Mouse (Mus musculus): ENCODE data around the gene Runx1. TPM values are rescaled to one million over a fixed set of nuclear protein-coding genes. Genes with fewer than 3 reads are reported as not detected.

The Runx1 gene
- polyA plus RNA-seq, 1 experiment from 2014 or later: 5.1 TPM

DNA sequence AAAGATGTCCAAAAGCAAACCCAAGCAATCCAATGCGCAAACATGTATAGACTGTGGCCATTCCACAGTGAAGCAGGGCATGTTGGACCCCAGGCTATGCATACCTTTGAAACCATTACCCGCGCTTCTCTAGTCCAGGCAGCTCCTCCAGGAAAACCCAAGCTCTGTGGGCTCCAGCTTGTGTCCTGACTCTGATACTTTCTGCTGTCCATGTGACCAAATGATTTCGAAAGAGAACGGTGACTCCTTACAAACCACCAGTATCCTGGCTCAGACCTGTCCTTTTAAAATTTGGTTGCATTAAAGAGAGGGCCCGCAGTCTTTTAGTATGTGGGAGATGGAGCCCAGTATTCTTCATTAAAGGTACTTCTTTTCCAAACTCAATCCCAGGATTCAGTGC is 234.2 kb downstream of the Runx1 start:
- no peak overlapping the region; the same call in 1 of the 2 replicates for H3K4me2 ChIP-seq (replicated peaks)
- 70% methylated on average over 6 of the region's 6 CpGs for WGBS
- no peaks in the 10 kb centered on the region for H3K36me3 ChIP-seq
- no peaks in the 10 kb centered on the region for H3K27me3 ChIP-seq
- no peak for ATAC-seq (ENCODE audit: low FRiP score, low read depth)
- no peak overlapping the region for H3K27ac ChIP-seq
- no peak overlapping the region for H3K4me3 ChIP-seq
- no peak overlapping the region for H3K9ac ChIP-seq
- peaks cover 14% of the 10 kb centered on the region for H3K4me1 ChIP-seq
- no peaks in the 10 kb centered on the region for H3K9me3 ChIP-seq

DNA sequence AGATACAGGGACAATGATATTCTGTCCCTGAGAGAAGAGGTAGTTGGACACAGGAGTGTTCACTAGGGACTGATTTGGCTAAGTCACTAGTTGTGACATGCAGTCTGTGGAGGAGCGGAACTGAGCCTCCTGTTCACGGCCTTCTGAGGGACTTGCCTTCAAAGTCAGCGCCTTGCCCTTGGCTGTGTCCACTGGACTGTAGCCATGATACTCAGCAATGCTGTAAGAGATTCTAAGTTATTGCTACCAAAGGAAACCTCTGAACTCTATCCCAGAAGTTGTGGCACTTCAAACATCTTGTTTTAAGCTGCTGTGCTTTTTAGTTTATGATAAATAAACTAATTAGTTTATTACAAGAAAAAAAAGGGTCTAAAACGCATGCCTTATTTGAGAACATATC is 238.1 kb downstream of the Runx1 start:
- peaks cover 14% of the 10 kb centered on the region for H3K4me1 ChIP-seq
- no peaks in the 10 kb centered on the region for H3K27me3 ChIP-seq
- H3K4me3 ChIP-seq: no peak overlapping the region
- H3K36me3 ChIP-seq: no peaks in the 10 kb centered on the region
- no peak overlapping the region for H3K4me2 ChIP-seq (replicated peaks)
- no peak for ATAC-seq (ENCODE audit: low FRiP score, low read depth)
- H3K9me3 ChIP-seq: no peaks in the 10 kb centered on the region
- H3K27ac ChIP-seq: no peak overlapping the region
- no peak overlapping the region for H3K9ac ChIP-seq
- 91% methylated on average over 4 of the region's 4 CpGs for WGBS

DNA sequence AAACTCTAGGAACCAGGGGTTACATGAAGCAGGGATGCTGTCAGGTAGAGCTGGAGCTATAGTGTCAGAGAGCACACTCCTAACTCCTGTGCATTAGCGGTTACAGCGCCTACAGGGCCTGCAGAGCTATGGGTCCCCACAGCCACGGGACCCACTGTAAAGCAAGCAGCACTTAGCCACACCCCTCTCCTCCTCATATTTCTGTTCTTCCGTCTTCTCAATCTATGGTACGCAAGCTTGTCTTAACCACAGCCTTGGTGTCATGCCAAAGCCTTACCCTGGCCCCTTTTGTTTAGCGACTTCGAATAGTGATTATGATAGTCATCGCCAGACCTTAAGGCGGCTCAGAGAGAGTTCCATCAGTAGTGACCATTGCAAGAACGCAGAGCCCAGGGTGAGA is 244.2 kb downstream of the Runx1 start:
- Histone ChIP-seq H3K4me2 (replicated peaks) (peak overlapping the region; percentile 23), H3K9me3 (no peaks in the 10 kb centered on the region), H3K4me3 (no peak overlapping the region), H3K9ac (no peak overlapping the region), H3K4me1 (peaks cover 24% of the 10 kb centered on the region), H3K27ac (no peak overlapping the region), H3K36me3 (no peaks in the 10 kb centered on the region), H3K27me3 (no peaks in the 10 kb centered on the region)
- peak; percentile 70; the same call in 1 of the 2 replicates for ATAC-seq (ENCODE audit: low FRiP score, low read depth)
- 55% methylated on average over 10 of the region's 10 CpGs for WGBS

- Histone ChIP-seq H3K4me2 (replicated peaks) (no peak overlapping the region), H3K27ac (no peak overlapping the region), H3K27me3 (no peaks in the 10 kb centered on the region), H3K36me3 (no peaks in the 10 kb centered on the region), H3K9me3 (no peaks in the 10 kb centered on the region), H3K4me1 (peaks cover 24% of the 10 kb centered on the region), H3K9ac (no peak overlapping the region), H3K4me3 (no peak overlapping the region)
- ATAC-seq (ENCODE audit: low FRiP score, low read depth): no peak
- WGBS: 58% methylated on average over 10 of the region's 10 CpGs
Measured at GRCm38 (mm10) chr16:92580981-92581380, 245.0 kb downstream of the Runx1 start.

- Histone ChIP-seq H3K27me3 (no peaks in the 10 kb centered on the region), H3K4me2 (replicated peaks) (no peak overlapping the region), H3K27ac (no peak overlapping the region), H3K9ac (no peak overlapping the region), H3K36me3 (no peaks in the 10 kb centered on the region), H3K9me3 (no peaks in the 10 kb centered on the region), H3K4me1 (peaks cover 24% of the 10 kb centered on the region), H3K4me3 (no peak overlapping the region)
- WGBS: 70% methylated on average over 7 of the region's 7 CpGs
- no peak for ATAC-seq (ENCODE audit: low FRiP score, low read depth)
Measured at GRCm38 (mm10) chr16:92578915-92579653, 246.9 kb downstream of the Runx1 start.

DNA sequence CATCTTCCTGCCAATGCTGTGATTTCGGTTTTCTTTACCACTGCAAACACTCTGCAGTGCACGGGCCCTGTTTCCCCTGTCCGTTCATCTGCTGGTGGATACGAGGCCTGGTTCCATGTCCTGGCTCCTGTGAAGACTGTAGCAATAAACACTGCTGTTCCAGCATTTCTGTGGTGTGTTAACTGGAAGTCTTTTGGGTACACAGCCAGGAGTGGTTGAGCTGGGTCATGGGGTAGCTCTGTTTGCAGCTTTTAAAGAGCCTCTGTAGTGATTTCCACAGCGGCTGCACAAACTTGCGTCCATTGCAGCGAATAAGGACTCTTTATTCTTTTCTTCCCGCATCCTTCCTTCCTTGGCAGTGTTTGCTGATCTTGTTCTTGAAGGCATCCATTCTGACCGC is 248.6 kb downstream of the Runx1 start:
- no peak overlapping the region for H3K4me3 ChIP-seq
- no peak for ATAC-seq (ENCODE audit: low FRiP score, low read depth)
- H3K36me3 ChIP-seq: no peaks in the 10 kb centered on the region
- no peak overlapping the region for H3K4me2 ChIP-seq (replicated peaks)
- H3K9ac ChIP-seq: no peak overlapping the region
- no peaks in the 10 kb centered on the region for H3K9me3 ChIP-seq
- H3K27me3 ChIP-seq: no peaks in the 10 kb centered on the region
- WGBS: 70% methylated on average over 9 of the region's 9 CpGs
- no peak overlapping the region for H3K27ac ChIP-seq
- H3K4me1 ChIP-seq: peaks cover 23% of the 10 kb centered on the region

DNA sequence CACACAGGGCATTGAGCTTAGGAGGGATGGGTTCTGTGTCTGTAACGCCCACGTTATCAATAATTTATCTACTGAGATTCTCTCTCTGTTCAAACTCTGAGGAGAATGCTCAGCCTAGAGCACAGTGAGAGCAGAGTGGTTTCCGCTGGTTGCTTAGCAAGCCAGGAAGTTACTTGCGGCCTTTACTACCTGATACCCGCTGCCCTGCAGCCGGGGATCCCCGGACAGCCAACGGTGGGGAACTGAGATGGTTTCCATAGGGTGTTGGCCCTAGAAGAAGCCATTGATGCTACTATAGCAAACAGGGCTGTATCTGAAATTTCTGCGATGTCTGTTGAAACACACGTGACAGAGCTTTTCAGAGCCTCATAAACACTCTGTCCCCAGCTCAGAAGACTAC is 250.2 kb downstream of the Runx1 start:
- Histone ChIP-seq H3K9me3 (no peaks in the 10 kb centered on the region), H3K4me2 (replicated peaks) (no peak overlapping the region), H3K4me1 (peaks cover 9% of the 10 kb centered on the region; the same call in 1 of the 2 replicates), H3K36me3 (no peaks in the 10 kb centered on the region), H3K27me3 (no peaks in the 10 kb centered on the region), H3K9ac (no peak overlapping the region), H3K4me3 (no peak overlapping the region), H3K27ac (no peak overlapping the region)
- no peak for ATAC-seq (ENCODE audit: low FRiP score, low read depth)
- 76% methylated on average over 10 of the region's 10 CpGs for WGBS

- no peaks in the 10 kb centered on the region for H3K9me3 ChIP-seq
- WGBS: 59% methylated on average over 4 of the region's 4 CpGs
- H3K36me3 ChIP-seq: no peaks in the 10 kb centered on the region
- no peak overlapping the region for H3K9ac ChIP-seq
- no peak overlapping the region for H3K27ac ChIP-seq
- no peak for ATAC-seq (ENCODE audit: low FRiP score, low read depth)
- H3K4me2 ChIP-seq (replicated peaks): no peak overlapping the region
- H3K4me3 ChIP-seq: no peak overlapping the region
- peaks cover 4% of the 10 kb centered on the region; the same call in 1 of the 2 replicates for H3K4me1 ChIP-seq
- H3K27me3 ChIP-seq: no peaks in the 10 kb centered on the region
Measured at GRCm38 (mm10) chr16:92573193-92573592, 252.8 kb downstream of the Runx1 start.

DNA sequence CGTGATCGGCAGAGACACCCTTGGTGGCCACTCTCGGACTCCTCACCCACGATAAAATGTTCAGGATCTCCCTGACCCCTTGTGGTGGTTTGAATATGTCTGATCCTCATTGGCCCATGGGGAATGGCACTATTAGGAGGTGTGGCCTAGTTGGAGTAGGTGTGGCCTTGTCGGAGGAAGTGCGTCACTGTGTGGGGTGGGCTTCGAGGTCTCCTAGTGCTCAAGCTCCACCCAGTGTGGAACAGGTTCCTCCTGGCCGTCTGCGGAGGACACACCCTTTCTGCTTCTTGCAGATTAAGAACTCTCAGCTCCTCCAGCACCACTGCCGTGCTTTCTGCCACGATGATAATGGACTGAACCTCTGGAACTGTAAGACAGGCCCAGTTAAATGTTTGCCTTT is 254.7 kb downstream of the Runx1 start:
- Histone ChIP-seq H3K4me2 (replicated peaks) (no peak overlapping the region), H3K9ac (no peak overlapping the region), H3K36me3 (no peaks in the 10 kb centered on the region), H3K9me3 (no peaks in the 10 kb centered on the region), H3K4me1 (peaks cover 4% of the 10 kb centered on the region), H3K4me3 (no peak overlapping the region), H3K27ac (no peak overlapping the region), H3K27me3 (peaks cover 7% of the 10 kb centered on the region)
- 88% methylated on average over 11 of the region's 11 CpGs for WGBS
- no peak for ATAC-seq (ENCODE audit: low FRiP score, low read depth)

DNA sequence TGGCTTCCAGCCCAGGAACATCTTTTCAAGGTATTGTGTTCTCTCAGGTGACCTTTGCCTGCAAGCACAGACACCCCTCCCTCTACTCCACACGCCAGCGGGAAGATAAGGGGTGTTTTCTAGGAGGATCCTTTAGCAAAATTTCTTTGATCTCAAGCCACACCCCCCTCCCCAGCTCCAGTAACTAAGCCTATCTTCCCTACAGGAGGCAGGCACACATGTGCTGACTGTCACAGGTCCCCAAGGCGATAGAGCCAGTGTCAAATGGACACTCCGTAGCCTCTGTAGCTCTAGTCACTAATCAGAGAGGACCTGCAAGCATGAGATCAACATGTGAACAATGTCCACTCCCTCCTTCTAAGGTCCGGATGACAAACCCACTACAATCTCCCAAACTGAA is 259.8 kb downstream of the Runx1 start:
- 16% methylated on average over 5 of the region's 5 CpGs for WGBS
- H3K36me3 ChIP-seq: no peaks in the 10 kb centered on the region
- H3K4me3 ChIP-seq: no peak overlapping the region
- peak overlapping the region; percentile 47; the same call in 1 of the 2 replicates for H3K4me2 ChIP-seq (replicated peaks)
- H3K27me3 ChIP-seq: peaks cover 22% of the 10 kb centered on the region
- no peak overlapping the region for H3K9ac ChIP-seq
- peaks cover 12% of the 10 kb centered on the region for H3K4me1 ChIP-seq
- H3K27ac ChIP-seq: no peak overlapping the region
- no peak for ATAC-seq (ENCODE audit: low FRiP score, low read depth)
- no peaks in the 10 kb centered on the region for H3K9me3 ChIP-seq

DNA sequence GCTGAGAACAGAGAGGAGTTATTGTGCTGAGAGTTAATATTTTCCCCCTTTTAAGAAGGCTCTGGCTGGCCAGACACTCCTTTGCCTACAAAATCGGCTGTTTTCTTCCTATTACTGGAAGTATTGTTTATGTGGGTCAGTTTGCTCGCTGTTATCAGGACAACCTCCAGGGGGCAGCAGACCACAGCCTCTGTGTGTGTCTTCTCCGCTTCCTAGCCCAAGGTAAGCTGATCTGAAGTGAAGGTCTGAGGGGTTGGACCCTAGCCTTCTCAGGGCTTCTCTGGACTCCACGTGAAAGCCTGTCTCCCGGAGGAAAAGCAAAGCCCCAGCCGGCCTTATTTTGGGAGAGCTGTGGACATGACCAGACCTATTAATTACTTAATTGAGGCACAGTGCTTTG is 260.2 kb downstream of the Runx1 start:
- Histone ChIP-seq H3K27me3 (peaks cover 22% of the 10 kb centered on the region), H3K27ac (no peak overlapping the region), H3K9me3 (no peaks in the 10 kb centered on the region), H3K4me3 (no peak overlapping the region), H3K4me2 (replicated peaks) (peak overlapping the region; percentile 47), H3K36me3 (no peaks in the 10 kb centered on the region), H3K4me1 (peaks cover 12% of the 10 kb centered on the region), H3K9ac (no peak overlapping the region)
- no peak for ATAC-seq (ENCODE audit: low FRiP score, low read depth)
- 1% methylated on average over 6 of the region's 6 CpGs for WGBS

- H3K4me3 ChIP-seq: no peak overlapping the region
Measured at GRCm38 (mm10) chr16:92565291-92565690, 260.7 kb downstream of the Runx1 start.

GRCm38 (mm10) chr16:92555051-92555450 is 270.9 kb downstream of the Runx1 start:
- Histone ChIP-seq H3K4me3 (no peak overlapping the region), H3K36me3 (no peaks in the 10 kb centered on the region), H3K9me3 (no peaks in the 10 kb centered on the region), H3K27ac (no peak overlapping the region), H3K27me3 (no peaks in the 10 kb centered on the region), H3K9ac (no peak overlapping the region), H3K4me1 (peaks cover 12% of the 10 kb centered on the region), H3K4me2 (replicated peaks) (no peak overlapping the region)
- WGBS: 83% methylated on average over 1 of the region's 1 CpGs
- no peak for ATAC-seq (ENCODE audit: low FRiP score, low read depth)

More at GRCm38 (mm10) chr16:92565291-92565690, 260.7 kb downstream of the Runx1 start:
- Histone ChIP-seq H3K27me3 (peaks cover 22% of the 10 kb centered on the region), H3K4me1 (peaks cover 12% of the 10 kb centered on the region), H3K9me3 (no peaks in the 10 kb centered on the region), H3K4me2 (replicated peaks) (peak overlapping the region; percentile 47), H3K9ac (no peak overlapping the region), H3K36me3 (no peaks in the 10 kb centered on the region), H3K27ac (no peak overlapping the region)
- ATAC-seq (ENCODE audit: low FRiP score, low read depth): no peak
- 65% methylated on average over 11 of the region's 11 CpGs for WGBS

Measured in limb, embryonic 13.5 days (tissue).